Mouse (Mus musculus) midbrain, embryonic 15.5 days (tissue): ENCODE measurements at regions not wholly inside any gene's neighbourhood (a gene's known extent, or its start where the extent isn't known, plus 50 kb on each side); places are given as distances from the start of the nearest gene placed in this dataset.

Experiments
- ATAC-seq: fragments of 200-750 bp; cut with Nextera tagmentation; replicated peaks from 2 replicates; pipeline ENCODE4 v1.8.0; 2017; ENCODE audit warnings: moderate TSS enrichment
- H3K27ac ChIP-seq: fragments of 300-500 bp; sonication (generic); 2 replicates; pipeline ENCODE4 v1.5.1; 2015; ENCODE audit warnings: mild to moderate bottlenecking, inconsistent platforms
- H3K27me3 ChIP-seq: fragments of 300-500 bp; sonication (generic); replicated peaks from 2 replicates; pipeline ENCODE4 v1.6.1; 2015; ENCODE audit warnings: inconsistent platforms
- H3K36me3 ChIP-seq: fragments of 300-500 bp; sonication (generic); replicated peaks from 2 replicates; pipeline ENCODE4 v1.6.1; 2015; ENCODE audit warnings: inconsistent platforms
- H3K4me1 ChIP-seq: fragments of 300-500 bp; sonication (generic); 2 replicates; pipeline ENCODE4 v1.6.1; 2015; ENCODE audit warnings: inconsistent platforms
- H3K4me2 ChIP-seq: fragments of 300-500 bp; sonication (generic); 2 replicates; pipeline ENCODE4 v1.6.1; 2015; ENCODE audit warnings: inconsistent platforms, mild to moderate bottlenecking, moderate library complexity
- H3K4me3 ChIP-seq: fragments of 300-500 bp; sonication (generic); 2 replicates; pipeline ENCODE4 v1.5.1; 2015; ENCODE audit warnings: mild to moderate bottlenecking, inconsistent platforms
- H3K9ac ChIP-seq: fragments of 300-500 bp; sonication (generic); 2 replicates; pipeline ENCODE4 v1.6.1; 2015; ENCODE audit warnings: mild to moderate bottlenecking, inconsistent platforms
- H3K9me3 ChIP-seq: fragments of 300-500 bp; sonication (generic); 2 replicates; pipeline ENCODE4 v1.6.1; 2016; ENCODE audit warnings: inconsistent platforms
- WGBS: fragments of 180-500 bp; shearing (Covaris S2); methylation state at CpG from one replicate; pipeline ENCODE4 v1.1.7; 2015; ENCODE audit warnings: mixed read lengths; 5-methylcytosine and 5-hydroxymethylcytosine counted together

DNA sequence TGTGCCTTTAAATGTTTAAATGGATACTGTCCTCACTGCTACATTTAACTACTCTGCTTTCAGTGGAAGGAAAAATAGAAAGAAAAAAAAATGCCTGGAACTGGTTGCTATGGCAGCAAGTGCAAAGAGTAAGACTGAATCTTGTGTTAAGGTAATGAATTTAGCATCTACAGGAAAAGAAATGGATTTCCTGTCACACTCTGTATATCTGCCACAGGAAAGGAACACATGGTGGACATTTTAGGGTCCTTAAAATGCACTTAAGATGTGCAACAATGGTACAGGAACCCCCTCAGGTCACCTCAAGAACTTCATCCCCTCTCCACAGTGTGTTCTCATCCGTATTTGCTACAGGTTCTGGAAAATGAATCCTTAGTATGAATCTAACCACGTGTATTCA lies 248.4 kb downstream of the Rfpl4b start:
- no peak overlapping the region for H3K4me3 ChIP-seq
- H3K9ac ChIP-seq, result no peak overlapping the region
- H3K9me3 ChIP-seq, result no peaks in the 10 kb centered on the region
- H3K27me3 ChIP-seq, result no peaks in the 10 kb centered on the region
- ATAC-seq, result peak; percentile 66
- no peaks in the 10 kb centered on the region for H3K36me3 ChIP-seq
- H3K27ac ChIP-seq, result no peak overlapping the region
- 76% methylated on average over 2 of the region's 2 CpGs for WGBS
- H3K4me1 ChIP-seq, result no peaks in the 10 kb centered on the region
- no peak overlapping the region for H3K4me2 ChIP-seq

DNA sequence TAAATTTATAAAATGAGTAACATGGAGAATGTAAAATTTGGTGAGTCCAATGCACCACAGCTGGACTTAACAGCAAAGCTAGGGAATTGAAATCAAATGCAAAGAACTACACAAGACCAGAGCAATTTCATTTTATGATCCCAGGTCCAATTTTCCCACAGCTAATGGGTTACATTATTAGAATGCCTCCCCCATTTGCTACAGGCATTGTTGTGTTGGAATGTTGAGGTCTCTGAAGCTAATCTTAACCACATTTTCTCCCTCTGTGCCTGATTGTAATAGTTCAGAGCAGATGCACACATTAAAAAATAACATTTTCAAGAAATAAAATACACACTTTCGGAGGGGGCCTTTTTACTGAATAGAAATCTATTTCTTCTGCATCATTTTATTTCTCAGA lies 254.3 kb downstream of the Rfpl4b start:
- Histone ChIP-seq H3K4me2 (no peak overlapping the region), H3K27me3 (no peaks in the 10 kb centered on the region), H3K9me3 (no peaks in the 10 kb centered on the region), H3K4me3 (no peak overlapping the region), H3K9ac (no peak overlapping the region), H3K36me3 (no peaks in the 10 kb centered on the region), H3K27ac (no peak overlapping the region), H3K4me1 (no peaks in the 10 kb centered on the region)
- no peak for ATAC-seq
- WGBS, result 89% methylated on average over 1 of the region's 1 CpGs

DNA sequence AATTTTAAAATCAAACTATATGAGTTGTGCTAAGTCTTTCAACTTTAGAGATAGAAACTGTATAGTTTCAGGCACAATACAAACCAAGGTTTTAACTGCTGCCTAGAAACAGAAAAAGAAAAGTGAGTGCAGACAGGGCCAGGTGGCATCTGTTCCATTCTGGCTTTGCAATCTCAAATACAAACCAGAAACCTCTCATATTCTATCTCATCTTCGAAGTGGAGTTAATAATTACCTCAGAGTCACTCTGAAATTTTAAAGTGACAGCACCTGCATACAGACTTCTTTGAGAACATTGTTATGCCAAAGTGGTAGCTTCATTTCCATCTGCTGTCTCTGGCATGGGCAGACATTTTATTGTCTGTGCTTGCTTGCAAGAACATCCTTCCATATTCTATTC lies 255.2 kb downstream of the Rfpl4b start:
- no peaks in the 10 kb centered on the region for H3K27me3 ChIP-seq

DNA sequence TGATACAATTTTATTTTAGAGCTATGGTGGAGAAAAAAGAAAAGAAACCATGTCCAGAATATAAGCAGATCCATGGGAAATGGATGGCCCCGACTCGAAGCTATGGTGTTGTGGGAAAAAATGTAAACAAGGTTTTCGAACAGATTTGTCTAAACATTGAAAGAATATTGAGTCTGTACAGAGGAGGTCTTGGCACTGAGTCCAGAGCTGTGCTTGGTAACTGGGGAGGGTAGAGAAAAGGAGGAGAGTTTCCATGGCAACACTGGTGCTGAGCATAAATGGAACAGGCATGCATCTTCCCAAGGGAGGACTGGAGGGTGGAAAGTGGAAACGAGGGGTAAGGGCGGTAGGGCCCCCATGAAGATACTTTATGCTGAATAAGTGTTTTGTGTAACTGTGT lies 266.5 kb downstream of the Rfpl4b start:
- no peaks in the 10 kb centered on the region for H3K36me3 ChIP-seq

More for the DNA sequence above, 255.2 kb downstream of the Rfpl4b start:
- Histone ChIP-seq H3K36me3 (no peaks in the 10 kb centered on the region), H3K4me3 (no peak overlapping the region), H3K4me2 (no peak overlapping the region), H3K4me1 (no peaks in the 10 kb centered on the region), H3K27ac (no peak overlapping the region), H3K9me3 (no peaks in the 10 kb centered on the region), H3K9ac (no peak overlapping the region)
- ATAC-seq, result no peak
- WGBS, result 70% methylated on average over 1 of the region's 1 CpGs

DNA sequence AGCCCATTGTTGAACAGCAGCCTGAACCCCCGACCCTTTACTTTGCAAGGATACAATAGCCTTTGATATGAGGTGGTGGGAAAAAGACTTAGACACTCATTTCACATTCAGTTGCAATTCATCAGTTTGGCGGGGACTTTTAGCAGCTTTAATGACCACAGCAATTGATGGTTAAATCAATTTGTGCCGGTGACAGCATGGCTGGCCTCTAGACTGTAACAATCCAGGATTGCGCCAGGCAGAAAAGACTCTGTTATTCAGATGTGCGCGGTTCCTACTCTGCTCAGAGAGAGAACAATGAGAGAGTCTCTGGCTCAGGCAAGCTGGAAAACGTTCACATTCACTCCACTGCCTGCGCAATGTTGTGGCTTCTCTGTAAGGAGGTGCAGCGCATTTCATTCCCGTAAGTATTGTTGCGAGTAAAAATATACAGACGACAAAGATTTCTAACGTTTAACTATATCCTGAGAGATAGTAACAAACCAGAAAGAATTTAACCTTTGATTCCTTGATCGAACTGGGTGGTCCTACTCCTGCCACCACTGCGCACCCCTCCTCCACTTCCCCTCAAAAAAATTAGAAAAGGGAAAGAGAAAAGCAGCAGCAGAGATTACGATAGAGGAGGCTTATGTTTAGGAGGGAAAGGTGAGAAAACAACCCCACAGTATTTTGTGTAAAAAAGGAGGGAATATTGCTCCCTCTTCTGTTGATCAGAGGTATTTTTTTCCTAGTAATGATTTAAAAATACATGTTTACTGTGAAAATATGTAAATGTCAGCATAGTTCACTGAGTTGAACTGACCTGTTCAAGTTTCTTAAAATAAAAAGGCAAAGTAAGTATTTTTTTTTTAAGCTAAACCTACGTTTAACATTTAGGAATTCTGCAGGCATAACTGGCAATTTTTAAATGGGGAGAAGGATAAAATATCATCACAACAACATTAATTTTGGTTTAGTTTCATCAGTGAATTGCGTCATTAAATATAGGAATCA lies 267.6 kb downstream of the Rfpl4b start:
- H3K4me1 ChIP-seq, result peaks cover 12% of the 10 kb centered on the region
- WGBS, result 2% methylated on average over 18 of the region's 18 CpGs
- peak overlapping the region; percentile 46 for H3K9ac ChIP-seq
- no peaks in the 10 kb centered on the region for H3K36me3 ChIP-seq
- peak overlapping the region; percentile 38 for H3K4me3 ChIP-seq
- H3K4me2 ChIP-seq, result peak overlapping the region; percentile 49
- H3K9me3 ChIP-seq, result no peaks in the 10 kb centered on the region
- ATAC-seq, result peak; percentile 96
- no peaks in the 10 kb centered on the region for H3K27me3 ChIP-seq
- H3K27ac ChIP-seq, result peak overlapping the region; percentile 90

More for the DNA sequence above, 266.5 kb downstream of the Rfpl4b start:
- H3K4me3 ChIP-seq, result no peak overlapping the region
- peaks cover 12% of the 10 kb centered on the region for H3K4me1 ChIP-seq
- 4% methylated on average over 5 of the region's 5 CpGs for WGBS
- H3K4me2 ChIP-seq, result peak overlapping the region; percentile 18
- H3K27me3 ChIP-seq, result no peaks in the 10 kb centered on the region
- ATAC-seq, result peak; percentile 90
- no peaks in the 10 kb centered on the region for H3K9me3 ChIP-seq
- H3K27ac ChIP-seq, result peak overlapping the region; percentile 75
- no peak overlapping the region for H3K9ac ChIP-seq

DNA sequence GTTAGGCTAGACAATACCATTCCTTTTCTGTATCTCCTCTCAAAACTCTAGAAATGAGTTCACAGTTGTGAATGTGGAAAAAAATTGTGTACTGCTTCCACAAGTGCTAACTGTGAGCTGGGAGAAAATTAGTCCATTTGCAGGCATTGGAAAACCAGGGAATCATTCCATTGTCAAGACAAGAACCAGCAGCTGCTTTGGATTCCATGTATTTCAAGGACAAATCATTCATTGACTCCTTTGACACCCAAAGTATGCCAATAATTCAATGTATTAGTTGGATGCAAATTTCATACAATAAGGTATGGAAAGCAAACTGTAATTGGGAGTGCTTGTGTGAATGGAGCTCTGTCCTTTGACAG lies 268.3 kb downstream of the Rfpl4b start:
- no peaks in the 10 kb centered on the region for H3K36me3 ChIP-seq
- peak; percentile 19; the same call in 1 of the 2 replicates for ATAC-seq
- no peaks in the 10 kb centered on the region for H3K9me3 ChIP-seq
- H3K27ac ChIP-seq, result peak overlapping the region; percentile 90
- H3K9ac ChIP-seq, result peak overlapping the region; percentile 46
- no peaks in the 10 kb centered on the region for H3K27me3 ChIP-seq
- H3K4me3 ChIP-seq, result peak overlapping the region; percentile 38
- peaks cover 12% of the 10 kb centered on the region for H3K4me1 ChIP-seq
- H3K4me2 ChIP-seq, result peak overlapping the region; percentile 49

DNA sequence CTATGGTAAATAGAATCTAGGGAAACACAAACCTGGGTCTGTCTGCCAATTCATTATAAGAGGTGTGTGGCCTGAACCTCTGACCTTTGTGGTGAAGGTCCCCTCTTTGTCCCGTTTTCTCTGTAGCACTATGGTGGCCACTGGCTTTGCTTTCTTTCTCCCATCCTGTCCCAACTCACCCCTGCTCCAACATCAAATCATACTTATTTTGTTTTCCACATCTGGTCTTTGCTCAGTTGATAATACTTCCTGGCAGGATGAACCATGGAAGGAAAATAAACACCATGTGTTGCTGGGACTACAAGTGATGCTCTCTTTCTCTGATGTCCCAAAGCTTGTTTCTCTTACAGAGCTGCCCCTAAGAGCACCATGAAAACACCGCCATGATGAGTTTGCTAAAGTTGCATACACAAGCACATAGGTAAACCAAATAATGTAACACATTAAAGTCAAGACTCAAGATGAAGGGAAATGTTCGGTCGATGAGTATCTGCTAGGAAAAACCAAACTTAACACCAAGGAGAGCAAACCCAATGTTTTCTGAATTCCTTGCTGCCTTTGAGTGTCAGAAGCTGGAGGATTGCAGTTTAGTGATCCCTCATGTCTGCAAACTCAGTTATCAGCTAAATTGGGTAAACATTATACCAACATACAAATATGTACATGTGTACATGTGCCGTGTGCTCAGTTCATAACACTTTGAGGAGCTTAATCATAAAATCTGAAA lies 269.1 kb downstream of the Rfpl4b start:
- H3K4me3 ChIP-seq, result no peak overlapping the region
- no peaks in the 10 kb centered on the region for H3K9me3 ChIP-seq
- H3K9ac ChIP-seq, result no peak overlapping the region
- 78% methylated on average over 5 of the region's 5 CpGs for WGBS
- H3K27me3 ChIP-seq, result no peaks in the 10 kb centered on the region
- H3K36me3 ChIP-seq, result no peaks in the 10 kb centered on the region
- no peak overlapping the region for H3K4me2 ChIP-seq
- ATAC-seq, result no peak
- H3K4me1 ChIP-seq, result peaks cover 12% of the 10 kb centered on the region
- peak overlapping the region; percentile 19 for H3K27ac ChIP-seq

DNA sequence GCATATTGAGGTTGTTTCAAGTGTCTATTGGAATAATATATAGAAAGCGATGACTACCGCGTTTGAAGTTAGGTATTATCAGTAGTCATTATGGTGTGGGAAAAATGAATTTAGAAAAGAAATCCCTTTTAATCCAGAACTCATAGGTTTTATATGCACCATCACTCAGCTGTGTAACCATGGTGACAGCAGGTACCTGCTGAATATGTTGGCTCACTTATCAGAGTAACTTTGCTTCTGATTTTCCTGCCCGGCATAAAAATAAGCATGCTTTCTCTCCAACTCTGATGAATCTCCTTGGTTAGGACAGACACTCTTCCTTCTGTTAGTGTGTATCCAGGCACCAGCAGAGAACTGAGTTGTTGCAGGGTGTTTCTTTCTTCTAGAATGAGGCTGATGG lies 281.5 kb downstream of the Rfpl4b start:
- Histone ChIP-seq H3K4me2 (no peak overlapping the region), H3K4me1 (no peaks in the 10 kb centered on the region), H3K9me3 (no peaks in the 10 kb centered on the region), H3K27ac (no peak overlapping the region), H3K9ac (no peak overlapping the region), H3K27me3 (no peaks in the 10 kb centered on the region), H3K4me3 (no peak overlapping the region), H3K36me3 (no peaks in the 10 kb centered on the region)
- 82% methylated on average over 4 of the region's 4 CpGs for WGBS
- peak; percentile 70 for ATAC-seq

DNA sequence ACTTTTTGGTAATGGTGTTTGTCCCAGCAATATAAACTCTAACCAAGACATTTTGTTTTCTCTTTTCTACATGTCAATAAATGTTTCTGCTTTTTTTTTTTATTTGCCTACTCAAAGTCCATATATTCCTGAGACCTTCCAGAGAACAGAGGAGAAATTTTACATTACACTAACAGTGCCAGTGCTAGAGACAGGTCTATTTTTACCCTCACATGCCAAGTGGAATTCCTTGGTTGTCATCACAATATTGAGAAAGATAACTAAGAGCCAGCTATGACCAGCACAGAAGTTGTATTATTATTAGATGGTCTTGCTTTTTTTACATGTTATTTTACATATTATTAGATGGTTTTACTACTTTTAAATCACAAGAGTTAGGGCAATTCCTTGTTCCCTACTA lies 282.8 kb downstream of the Rfpl4b start:
- Histone ChIP-seq H3K27ac (no peak overlapping the region), H3K27me3 (no peaks in the 10 kb centered on the region), H3K9ac (no peak overlapping the region), H3K4me1 (no peaks in the 10 kb centered on the region), H3K4me2 (no peak overlapping the region), H3K4me3 (no peak overlapping the region), H3K36me3 (no peaks in the 10 kb centered on the region), H3K9me3 (no peaks in the 10 kb centered on the region)
- ATAC-seq, result no peak

DNA sequence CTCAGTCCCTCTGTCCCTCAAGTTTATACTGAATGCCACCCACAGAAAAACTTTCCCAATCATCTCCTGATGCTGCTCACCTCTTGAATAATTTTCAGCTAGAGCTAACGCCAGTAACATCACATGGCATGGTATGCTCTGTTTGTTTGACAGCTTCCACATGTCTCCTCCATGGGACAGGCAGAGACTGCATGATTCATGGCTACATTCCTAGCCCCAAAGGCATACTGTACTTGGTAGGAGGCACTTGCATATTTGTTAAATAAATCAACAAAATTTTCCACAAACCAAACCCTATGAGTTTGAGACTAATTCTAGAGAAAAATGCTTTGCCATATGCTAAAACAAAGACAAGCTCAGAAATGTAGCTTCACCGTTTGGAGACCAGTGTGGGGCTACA lies 304.9 kb downstream of the Rfpl4b start:
- 80% methylated on average over 2 of the region's 2 CpGs for WGBS
- no peaks in the 10 kb centered on the region for H3K4me1 ChIP-seq

More for the DNA sequence above, 304.9 kb downstream of the Rfpl4b start:
- H3K36me3 ChIP-seq, result no peaks in the 10 kb centered on the region
- no peaks in the 10 kb centered on the region for H3K27me3 ChIP-seq
- ATAC-seq, result no peak
- H3K27ac ChIP-seq, result no peak overlapping the region
- H3K4me2 ChIP-seq, result no peak overlapping the region
- H3K9me3 ChIP-seq, result no peaks in the 10 kb centered on the region
- H3K9ac ChIP-seq, result no peak overlapping the region
- no peak overlapping the region for H3K4me3 ChIP-seq
